Mouse (Mus musculus): ENCODE data around the gene Rmnd5b. TPM values are rescaled to one million over a fixed set of nuclear protein-coding genes. Genes with fewer than 3 reads are reported as not detected.
"Not testable (repeated sequence)": the region's sequence is repeated elsewhere in the genome, so short reads cannot be mapped to it uniquely, and the experiment has no call there.

The Rmnd5b gene
- polyA plus RNA-seq (2016; fragmentation: Nextera tagmentation; extraction: Ambion mirVana), result 50.9 and 53.9 TPM in 2 replicates

DNA sequence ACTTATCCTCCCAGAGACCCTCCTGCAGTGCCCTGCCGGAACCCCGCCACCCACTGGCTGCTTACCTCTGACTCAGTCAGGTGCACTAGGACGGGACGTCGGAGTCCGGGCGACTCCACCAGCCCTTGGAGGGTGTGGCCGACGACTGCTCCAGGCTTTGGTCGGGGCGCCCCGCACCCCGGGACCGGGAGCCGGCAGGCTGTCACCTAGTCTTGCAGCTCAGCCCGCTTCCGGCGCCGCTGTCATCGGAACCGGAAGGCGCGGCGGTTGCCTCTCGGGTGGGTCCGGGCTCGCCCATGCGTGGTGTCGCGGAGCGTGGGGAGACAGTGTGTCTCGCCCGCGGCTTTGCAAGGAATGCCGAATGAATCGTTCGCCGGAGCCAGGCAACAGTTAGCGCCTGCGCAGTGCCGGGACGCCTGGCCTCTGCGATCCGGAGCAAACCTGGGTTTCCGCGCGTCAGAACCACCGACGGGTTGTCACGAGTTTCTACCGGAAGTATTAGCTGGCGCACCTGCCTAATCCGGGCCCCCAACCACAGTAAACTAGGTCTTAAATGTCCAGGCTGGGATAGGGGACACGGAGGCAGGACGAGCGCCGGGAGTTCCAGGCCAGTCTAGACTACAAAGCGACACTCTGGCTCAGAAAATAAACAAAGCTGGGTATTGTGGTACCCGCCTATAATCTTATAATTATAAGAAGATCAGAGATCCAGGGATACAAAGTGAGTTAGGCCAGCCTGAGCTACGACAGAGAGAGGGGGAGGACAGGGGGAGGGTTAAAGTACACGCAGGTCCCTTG, at the start of gene Rmnd5b:
Rmnd5b (minus strand) TSS at position 372 of the 798 bp plus-strand sequence.
- Histone ChIP-seq H3K27ac (peak within 1 kb of the TSS; percentile 72), H3K36me3 (0 out of 2 replicates have a peak, but pooled peaks cover 3% of the 10 kb centered on the region), H3K9me3 (replicated peaks) (no peaks in the 10 kb centered on the region), H3K4me3 (peak within 1 kb of the TSS; percentile 71), H3K4me2 (replicated peaks) (peak within 1 kb of the TSS; percentile 73), H3K27me3 (peaks cover 5% of the 10 kb centered on the region; the same call in 1 of the 2 replicates), H3K4me1 (peaks cover 21% of the 10 kb centered on the region), H3K9ac (peak within 1 kb of the TSS; percentile 67)
- peak; percentile 83 for ATAC-seq (ENCODE audit: low FRiP score)
- under 1% methylated on average over 61 of the region's 61 CpGs for WGBS

DNA sequence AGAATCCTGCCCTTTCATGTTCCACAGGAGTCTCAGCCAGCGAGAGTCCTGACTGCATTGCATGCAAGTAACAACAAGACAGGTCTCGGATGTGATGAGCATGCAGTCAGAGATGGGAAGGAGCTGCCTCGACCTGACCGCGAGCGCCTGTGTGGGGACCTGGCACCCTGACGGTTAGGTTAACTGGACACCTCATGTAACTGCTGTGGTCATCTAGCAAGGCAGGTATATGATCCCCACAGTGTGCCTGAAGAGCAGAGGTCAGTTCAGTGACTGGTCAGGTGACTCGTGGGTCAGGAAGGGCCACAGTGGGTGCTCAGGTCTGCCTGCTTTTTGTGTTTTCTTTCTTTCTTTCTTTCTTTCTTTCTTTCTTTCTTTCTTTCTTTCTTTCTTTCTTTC, 46.3 kb upstream of the Rmnd5b start:
- ATAC-seq (ENCODE audit: low FRiP score), result no peak
- 47% methylated on average over 8 of the region's 8 CpGs for WGBS
- Histone ChIP-seq H3K9me3 (replicated peaks) (no peaks in the 10 kb centered on the region), H3K27me3 (no peaks in the 10 kb centered on the region), H3K4me1 (no peaks in the 10 kb centered on the region), H3K9ac (no peak overlapping the region), H3K4me2 (replicated peaks) (no peak overlapping the region), H3K27ac (no peak overlapping the region), H3K4me3 (no peak overlapping the region), H3K36me3 (peaks cover 14% of the 10 kb centered on the region)

- 33% methylated on average over 13 of the region's 13 CpGs for WGBS
- Histone ChIP-seq H3K4me2 (replicated peaks) (no peak overlapping the region), H3K36me3 (peaks cover 14% of the 10 kb centered on the region), H3K27ac (no peak overlapping the region), H3K4me3 (no peak overlapping the region), H3K9ac (no peak overlapping the region), H3K9me3 (replicated peaks) (no peaks in the 10 kb centered on the region), H3K27me3 (no peaks in the 10 kb centered on the region; the same call in 1 of the 2 replicates), H3K4me1 (no peaks in the 10 kb centered on the region)
- ATAC-seq (ENCODE audit: low FRiP score), result no peak
Observed at GRCm38 (mm10) chr11:51681324-51681975, 45.8 kb upstream of the Rmnd5b start.

- no peak overlapping the region for H3K27ac ChIP-seq
- H3K36me3 ChIP-seq, result 0 out of 2 replicates have a peak, but pooled peaks cover 2% of the 10 kb centered on the region
- H3K9ac ChIP-seq, result no peak overlapping the region
- WGBS, result 73% methylated on average over 3 of the region's 3 CpGs
- no peak overlapping the region for H3K4me2 ChIP-seq (replicated peaks)
- H3K4me1 ChIP-seq, result no peaks in the 10 kb centered on the region
- ATAC-seq (ENCODE audit: low FRiP score), result no peak
- H3K4me3 ChIP-seq, result no peak overlapping the region
- no peaks in the 10 kb centered on the region for H3K9me3 ChIP-seq (replicated peaks)
- no peaks in the 10 kb centered on the region; the same call in 1 of the 2 replicates for H3K27me3 ChIP-seq
Observed at GRCm38 (mm10) chr11:51679466-51679865, 43.8 kb upstream of the Rmnd5b start.

DNA sequence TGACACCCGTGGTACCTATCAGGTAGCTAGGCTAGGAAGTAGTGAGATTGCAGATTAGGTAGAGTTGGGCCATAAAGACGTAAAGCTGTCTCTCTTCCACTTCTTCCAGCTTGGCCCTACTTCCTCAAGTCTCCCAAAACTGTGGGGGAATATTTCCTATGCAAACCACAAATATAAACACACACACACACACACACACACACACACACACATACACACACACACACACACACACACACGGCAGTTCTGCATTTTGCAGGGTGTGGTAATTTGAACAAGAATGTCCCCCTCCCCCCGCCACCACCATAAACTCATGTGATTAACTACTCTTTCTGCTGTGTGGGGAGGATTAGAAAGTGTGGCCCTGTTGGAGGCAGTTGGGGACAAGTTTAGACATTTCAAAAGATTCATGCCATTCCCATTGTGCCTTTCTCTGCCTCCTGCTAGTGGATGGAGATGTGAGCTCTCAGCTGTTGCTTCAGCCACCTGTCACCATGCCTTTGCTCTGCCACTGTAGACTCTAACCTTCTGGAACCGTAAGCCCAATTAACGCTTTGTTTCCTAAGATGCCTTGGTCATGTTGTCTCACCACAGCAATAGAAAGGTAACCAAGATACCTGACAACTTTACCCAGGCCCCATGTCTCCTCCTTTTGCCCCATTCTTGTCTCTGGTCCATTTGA, 42.2 kb upstream of the Rmnd5b start:
- H3K4me3 ChIP-seq, result no peak overlapping the region
- no peak for ATAC-seq (ENCODE audit: low FRiP score)
- H3K9ac ChIP-seq, result no peak overlapping the region
- no peak overlapping the region for H3K4me2 ChIP-seq (replicated peaks)
- H3K36me3 ChIP-seq, result no peaks in the 10 kb centered on the region
- H3K9me3 ChIP-seq (replicated peaks), result no peaks in the 10 kb centered on the region
- WGBS, result 75% methylated on average over 6 of the region's 6 CpGs
- H3K27ac ChIP-seq, result no peak overlapping the region
- no peaks in the 10 kb centered on the region for H3K4me1 ChIP-seq
- no peaks in the 10 kb centered on the region; the same call in 1 of the 2 replicates for H3K27me3 ChIP-seq

GRCm38 (mm10) chr11:51675386-51675785, 39.7 kb upstream of the Rmnd5b start:
- no peak overlapping the region for H3K9ac ChIP-seq
- no peak overlapping the region for H3K4me3 ChIP-seq
- ATAC-seq (ENCODE audit: low FRiP score), result no peak

GRCm38 (mm10) chr11:51673291-51673690, 37.6 kb upstream of the Rmnd5b start:
- Histone ChIP-seq H3K9me3 (replicated peaks) (no peaks in the 10 kb centered on the region), H3K27ac (no peak overlapping the region), H3K4me2 (replicated peaks) (no peak overlapping the region), H3K9ac (no peak overlapping the region), H3K36me3 (no peaks in the 10 kb centered on the region), H3K4me3 (no peak overlapping the region), H3K4me1 (no peaks in the 10 kb centered on the region), H3K27me3 (no peaks in the 10 kb centered on the region; the same call in 1 of the 2 replicates)
- WGBS, result 82% methylated on average over 9 of the region's 9 CpGs
- no peak for ATAC-seq (ENCODE audit: low FRiP score)

More at GRCm38 (mm10) chr11:51675386-51675785, 39.7 kb upstream of the Rmnd5b start:
- Histone ChIP-seq H3K27me3 (no peaks in the 10 kb centered on the region; the same call in 1 of the 2 replicates), H3K9me3 (replicated peaks) (no peaks in the 10 kb centered on the region), H3K36me3 (no peaks in the 10 kb centered on the region), H3K4me2 (replicated peaks) (no peak overlapping the region), H3K27ac (no peak overlapping the region), H3K4me1 (no peaks in the 10 kb centered on the region)
- 73% methylated on average over 5 of the region's 5 CpGs for WGBS

- H3K4me2 ChIP-seq (replicated peaks), result no peak overlapping the region
- no peak for ATAC-seq (ENCODE audit: low FRiP score)
- H3K27me3 ChIP-seq, result no peaks in the 10 kb centered on the region; the same call in 1 of the 2 replicates
- H3K27ac ChIP-seq, result no peak overlapping the region
- no peaks in the 10 kb centered on the region for H3K9me3 ChIP-seq (replicated peaks)
- H3K4me3 ChIP-seq, result no peak overlapping the region
- H3K4me1 ChIP-seq, result no peaks in the 10 kb centered on the region
- no peak overlapping the region for H3K9ac ChIP-seq
- H3K36me3 ChIP-seq, result no peaks in the 10 kb centered on the region
- WGBS, result 78% methylated on average over 2 of the region's 2 CpGs
Observed at GRCm38 (mm10) chr11:51671376-51671775, 35.7 kb upstream of the Rmnd5b start.

- H3K4me3 ChIP-seq, result no peak overlapping the region
Observed at GRCm38 (mm10) chr11:51670846-51671245, 35.1 kb upstream of the Rmnd5b start.

GRCm38 (mm10) chr11:51664747-51665146, 29.1 kb upstream of the Rmnd5b start:
- not testable (repeated sequence) for H3K27me3 ChIP-seq; H3K4me2 ChIP-seq (replicated peaks); H3K27ac ChIP-seq; H3K36me3 ChIP-seq; ATAC-seq (ENCODE audit: low FRiP score); H3K4me3 ChIP-seq; H3K9ac ChIP-seq; H3K4me1 ChIP-seq; H3K9me3 ChIP-seq (replicated peaks)
- 91% methylated on average over 7 of the region's 7 CpGs for WGBS

More at GRCm38 (mm10) chr11:51670846-51671245, 35.1 kb upstream of the Rmnd5b start:
- Histone ChIP-seq H3K27me3 (no peaks in the 10 kb centered on the region), H3K9ac (no peak overlapping the region), H3K9me3 (replicated peaks) (no peaks in the 10 kb centered on the region), H3K4me1 (no peaks in the 10 kb centered on the region), H3K27ac (no peak overlapping the region), H3K4me2 (replicated peaks) (no peak overlapping the region), H3K36me3 (no peaks in the 10 kb centered on the region)
- 91% methylated on average over 7 of the region's 7 CpGs for WGBS
- no peak for ATAC-seq (ENCODE audit: low FRiP score)

DNA sequence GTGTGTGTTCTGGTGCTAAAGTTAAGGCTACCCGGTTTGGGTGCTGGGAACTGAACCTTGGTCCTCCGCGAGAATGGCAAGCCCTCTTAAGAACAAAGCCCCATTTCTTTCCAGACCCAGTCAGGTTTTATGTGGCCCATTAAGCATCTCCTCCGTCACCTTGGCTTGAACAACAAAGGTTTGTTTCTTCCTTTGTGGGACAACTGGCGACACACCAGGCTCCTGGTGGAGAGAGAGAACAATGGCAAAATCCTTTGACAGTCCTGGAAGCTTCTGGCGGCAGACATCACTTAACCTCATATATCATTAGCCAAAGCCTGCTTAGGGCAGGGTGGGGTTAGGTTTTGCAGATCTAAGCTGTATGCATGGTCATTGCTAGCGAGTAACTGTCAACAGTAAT, 26.9 kb upstream of the Rmnd5b start:
- WGBS, result 71% methylated on average over 7 of the region's 7 CpGs
- Histone ChIP-seq H3K9me3 (replicated peaks) (no peaks in the 10 kb centered on the region), H3K4me3 (no peak overlapping the region)

DNA sequence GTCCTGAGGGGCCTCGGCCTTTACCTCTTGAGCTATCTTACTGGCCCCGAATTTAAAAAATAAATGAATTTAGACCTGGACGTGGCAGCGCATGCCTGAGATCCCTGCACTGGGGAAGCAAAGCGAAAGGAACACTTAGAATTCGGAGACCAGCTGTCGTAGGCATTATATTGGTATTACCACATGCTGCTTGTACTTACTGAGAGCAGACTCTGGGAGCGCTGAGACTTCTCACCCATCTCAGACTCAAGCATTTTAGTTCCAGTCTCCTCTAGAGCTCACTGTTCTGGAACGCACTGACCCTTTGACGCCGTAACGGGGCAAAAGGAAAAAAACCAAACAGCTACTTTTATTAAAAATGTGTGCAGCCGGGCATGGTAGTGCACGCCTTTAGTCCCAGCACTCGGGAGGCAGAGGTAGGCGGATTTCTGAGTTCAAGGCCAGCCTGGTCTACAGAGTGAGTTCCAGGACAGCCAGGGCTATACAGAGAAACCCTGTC, 26.2 kb upstream of the Rmnd5b start:
- 78% methylated on average over 16 of the region's 16 CpGs for WGBS
- Histone ChIP-seq H3K9ac (no peak overlapping the region), H3K36me3 (no peaks in the 10 kb centered on the region), H3K9me3 (replicated peaks) (no peaks in the 10 kb centered on the region), H3K4me2 (replicated peaks) (no peak overlapping the region), H3K4me3 (no peak overlapping the region), H3K4me1 (no peaks in the 10 kb centered on the region), H3K27ac (no peak overlapping the region), H3K27me3 (no peaks in the 10 kb centered on the region)
- ATAC-seq (ENCODE audit: low FRiP score), result no peak

More for the DNA sequence above, 26.9 kb upstream of the Rmnd5b start:
- Histone ChIP-seq H3K27ac (no peak overlapping the region), H3K4me2 (replicated peaks) (no peak overlapping the region), H3K4me1 (no peaks in the 10 kb centered on the region), H3K9ac (no peak overlapping the region), H3K36me3 (no peaks in the 10 kb centered on the region), H3K27me3 (no peaks in the 10 kb centered on the region)
- no peak for ATAC-seq (ENCODE audit: low FRiP score)

Data from hindbrain, embryonic 12.5 days (tissue).